Mouse (Mus musculus) megakaryocyte, embryonic 14.5 days (primary cell): ENCODE results near the gene Cct8.

Experiments used
- FLI1 ChIP-seq: IDR thresholded peaks from 2 replicates; pipeline ENCODE4 v1.6.1; 2012; ENCODE audit warnings: low read length, inconsistent platforms, mixed read lengths
- GATA1 ChIP-seq: IDR thresholded peaks from 3 replicates; pipeline ENCODE4 v1.6.1; 2012; ENCODE audit warnings: mixed read lengths, low read length, inconsistent platforms, borderline replicate concordance

DNA sequence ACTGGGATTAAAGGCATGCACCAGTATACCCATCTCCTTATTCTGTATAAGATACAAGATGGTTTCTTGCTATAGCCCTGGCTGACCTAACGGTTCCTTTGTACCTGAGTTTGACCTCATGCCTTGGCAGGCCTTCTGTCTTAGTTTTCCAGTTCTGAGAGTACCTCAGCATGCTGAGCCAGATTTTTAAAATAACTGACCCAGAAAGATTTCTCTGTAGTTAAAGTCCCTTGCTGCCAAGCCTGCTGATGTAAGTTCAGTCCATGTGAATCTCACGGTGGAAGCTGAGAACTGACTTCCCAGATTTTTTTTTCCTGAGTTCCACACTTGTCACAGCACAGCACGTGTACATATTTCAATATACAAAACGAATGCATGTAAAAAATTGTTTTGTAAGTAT is 25.1 kb downstream of the Cct8 start:
- TF ChIP-seq GATA1: no peak
- TF ChIP-seq FLI1: no peak
